Mouse (Mus musculus) hindbrain, postnatal 0 days (tissue): Measurements from ENCODE around the gene Slc16a10. TPM values are rescaled to one million over a fixed set of nuclear protein-coding genes. Genes with fewer than 3 reads are reported as not detected.

Experiments used
- ATAC-seq: fragments of 200-750 bp; cut with Nextera tagmentation; 2 replicates; pipeline ENCODE4 v1.8.0; 2017; ENCODE audit warnings: mild to moderate bottlenecking, moderate TSS enrichment, moderate library complexity
- DNase-seq: peaks from one replicate; pipeline ENCODE4 v3.0.0-alpha.2; 2015; ENCODE audit warnings: low spot score
- H3K27ac ChIP-seq: fragments of 300-500 bp; sonication (generic); 2 replicates; pipeline ENCODE4 v1.5.1; 2014; ENCODE audit warnings: mild to moderate bottlenecking
- H3K27me3 ChIP-seq: fragments of 300-500 bp; sonication (generic); 2 replicates; pipeline ENCODE4 v1.6.1; 2014; ENCODE audit warnings: low read length, mixed read lengths; ENCODE audit not compliant: insufficient read depth
- H3K36me3 ChIP-seq: fragments of 300-500 bp; sonication (generic); 2 replicates; pipeline ENCODE4 v1.6.1; 2014; ENCODE audit warnings: low read length, mixed read lengths; ENCODE audit not compliant: insufficient read depth
- H3K4me1 ChIP-seq: fragments of 300-500 bp; sonication (generic); 2 replicates; pipeline ENCODE4 v1.6.1; 2014; ENCODE audit warnings: antibody characterized with exemption, low read length, mixed read lengths; ENCODE audit not compliant: insufficient read depth
- H3K4me2 ChIP-seq: fragments of 300-500 bp; sonication (generic); 2 replicates; pipeline ENCODE4 v1.6.1; 2014; ENCODE audit warnings: low read depth, mild to moderate bottlenecking, low read length, moderate library complexity, mixed read lengths
- H3K4me3 ChIP-seq: fragments of 300-500 bp; sonication (generic); 2 replicates; pipeline ENCODE4 v1.5.1; 2014; ENCODE audit warnings: low read length
- H3K9ac ChIP-seq: fragments of 300-500 bp; sonication (generic); replicated peaks from 2 replicates; pipeline ENCODE4 v1.6.1; 2014; ENCODE audit warnings: mild to moderate bottlenecking, low read length, moderate library complexity, mixed read lengths
- H3K9me3 ChIP-seq: fragments of 300-500 bp; sonication (generic); 2 replicates; pipeline ENCODE4 v1.6.1; 2016; ENCODE audit warnings: low read length, mixed read lengths
- CTCF ChIP-seq: IDR thresholded peaks from 2 replicates; pipeline ENCODE4 v1.5.1; 2016; ENCODE audit warnings: antibody characterized with exemption, control low read depth, low read depth
- WGBS: fragments of 180-500 bp; shearing (Covaris S2); extraction: QIAGEN DNeasy Blood & Tissue Kit; methylation state at CpG from one replicate; pipeline ENCODE4 v1.1.7; 2014; 5-methylcytosine and 5-hydroxymethylcytosine counted together
- polyA plus RNA-seq: library from polyadenylated mRNA; unstranded; fragments of >200 nt; fragmentation: Nextera tagmentation; extraction: Ambion mirVana; gene quantifications from 2 replicates; pipeline ENCODE4 v1.2.1, GENCODE M21; 2015
- total RNA-seq: library from RNA; depleted of rRNA; stranded (reverse); fragments of >200 nt; gene quantifications from 2 replicates; pipeline ENCODE4 v1.2.3, GENCODE M21; 2014

Gene Slc16a10
- total and polyA plus RNA-seq, 2 experiments from 2014 or later: 3.4 to 4.1 TPM

DNA sequence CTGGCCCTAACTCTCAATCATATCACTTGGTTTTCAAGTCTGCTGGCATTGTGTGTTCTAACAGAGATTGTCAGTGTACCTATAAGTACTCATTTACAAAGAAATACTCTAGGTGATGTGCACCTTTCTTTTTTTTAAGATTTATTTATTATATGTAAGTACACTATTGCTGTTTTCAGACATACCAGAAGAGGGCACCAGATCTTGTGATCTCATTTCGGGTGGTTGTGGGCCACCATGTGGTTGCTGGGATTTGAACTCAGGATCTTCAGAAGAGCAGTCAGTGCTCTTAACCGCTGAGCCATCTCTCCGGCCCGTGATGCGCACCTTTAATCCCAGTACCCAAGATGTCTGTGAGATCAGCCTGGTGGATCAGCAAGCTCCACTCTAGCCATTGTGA is 37.1 kb upstream of the Slc16a10 start:
- TF ChIP-seq CTCF: no peak
- Histone ChIP-seq H3K4me1 (no peaks in the 10 kb centered on the region), H3K27me3 (no peaks in the 10 kb centered on the region), H3K4me2 (no peak overlapping the region), H3K9ac (no peak overlapping the region), H3K36me3 (no peaks in the 10 kb centered on the region), H3K4me3 (no peak overlapping the region), H3K27ac (no peak overlapping the region), H3K9me3 (no peaks in the 10 kb centered on the region)
- ATAC-seq: no peak
- DNase-seq: no peak
- 95% methylated on average over 5 of the region's 5 CpGs for WGBS

DNA sequence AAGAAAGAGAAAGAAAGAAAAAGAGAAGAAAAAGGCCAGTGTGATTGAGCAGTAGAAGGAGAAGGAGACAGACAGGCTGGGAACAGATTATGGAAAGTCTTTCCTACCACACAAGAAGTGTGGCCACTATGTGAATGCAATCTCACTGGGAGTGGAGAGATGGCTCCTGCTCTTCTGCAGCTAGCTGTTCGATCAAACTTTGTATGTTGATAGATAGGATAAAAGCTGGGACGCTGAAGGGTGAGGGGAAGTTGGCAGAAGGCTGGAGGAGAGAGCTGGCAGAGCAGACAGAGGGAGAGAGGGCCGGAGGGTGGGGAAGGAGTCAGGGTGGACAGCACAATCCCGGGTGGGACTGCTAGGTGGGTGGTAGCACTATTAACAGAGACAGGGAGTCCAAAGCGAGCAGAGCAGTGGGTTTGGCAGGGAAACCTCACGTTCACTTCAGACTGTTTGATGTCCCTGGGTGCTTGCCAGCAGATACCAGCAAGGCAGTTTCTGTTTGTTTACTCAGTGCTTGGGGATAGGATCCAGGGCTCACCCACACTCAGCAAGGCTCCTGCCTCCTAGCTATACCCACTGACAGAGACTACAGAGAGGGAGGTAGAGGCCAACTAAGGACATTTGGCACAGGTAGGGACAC is 35.4 kb upstream of the Slc16a10 start:
- H3K4me3 ChIP-seq: no peak overlapping the region
- no peak overlapping the region for H3K4me2 ChIP-seq
- H3K27me3 ChIP-seq: no peaks in the 10 kb centered on the region
- no peak for ATAC-seq
- no peaks in the 10 kb centered on the region for H3K9me3 ChIP-seq
- H3K4me1 ChIP-seq: no peaks in the 10 kb centered on the region
- no peak overlapping the region for H3K27ac ChIP-seq
- no peak for TF ChIP-seq CTCF
- 44% methylated on average over 6 of the region's 6 CpGs for WGBS
- no peak overlapping the region for H3K9ac ChIP-seq
- H3K36me3 ChIP-seq: no peaks in the 10 kb centered on the region
- DNase-seq: no peak

DNA sequence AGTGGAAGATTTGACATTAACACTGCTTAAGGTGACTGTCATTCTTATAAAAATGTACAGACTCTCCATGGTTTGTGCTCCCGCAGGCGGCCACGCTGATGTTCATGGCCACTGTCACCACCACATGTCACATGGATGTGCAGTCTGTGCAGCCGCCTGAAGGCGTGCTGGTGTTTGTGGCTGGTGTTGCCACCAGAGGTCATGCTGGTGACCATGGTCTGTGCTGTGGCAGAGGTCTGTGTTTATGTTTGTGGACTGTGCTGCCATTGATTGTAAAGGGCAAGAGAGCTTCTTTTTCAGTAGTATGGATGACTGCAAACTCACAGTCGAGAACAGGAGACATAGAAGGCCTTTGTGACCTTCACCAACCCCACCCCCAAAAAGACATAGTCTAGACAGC is 30.1 kb upstream of the Slc16a10 start:
- TF ChIP-seq CTCF: no peak
- Histone ChIP-seq H3K27me3 (no peaks in the 10 kb centered on the region), H3K4me1 (no peaks in the 10 kb centered on the region), H3K9me3 (no peaks in the 10 kb centered on the region), H3K4me2 (no peak overlapping the region), H3K9ac (no peak overlapping the region), H3K27ac (no peak overlapping the region), H3K36me3 (no peaks in the 10 kb centered on the region), H3K4me3 (no peak overlapping the region)
- no peak for DNase-seq
- no peak for ATAC-seq
- WGBS: 87% methylated on average over 6 of the region's 6 CpGs

DNA sequence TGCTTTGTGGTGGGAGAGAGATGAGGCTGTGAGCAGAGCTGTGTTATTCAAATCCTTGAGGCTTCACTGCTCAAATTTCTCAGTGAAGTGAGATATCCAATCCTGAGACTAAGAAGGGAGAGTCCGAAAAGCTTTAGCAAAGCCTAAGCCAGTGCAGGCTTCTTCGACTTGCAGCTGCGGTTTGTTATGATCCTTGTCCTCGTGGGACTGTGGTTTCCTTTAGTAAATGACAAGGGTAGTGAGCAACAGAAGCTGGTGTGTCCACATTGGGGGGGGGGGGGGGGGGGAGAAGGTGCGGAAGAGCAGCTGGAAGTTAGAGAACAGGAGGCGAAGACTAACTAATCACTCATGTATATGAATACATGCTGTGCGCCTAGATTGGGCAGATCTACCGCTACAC is 29.2 kb upstream of the Slc16a10 start:
- no peak for TF ChIP-seq CTCF
- 71% methylated on average over 8 of the region's 8 CpGs for WGBS
- Histone ChIP-seq H3K27me3 (no peaks in the 10 kb centered on the region), H3K36me3 (no peaks in the 10 kb centered on the region), H3K9me3 (no peaks in the 10 kb centered on the region), H3K27ac (no peak overlapping the region), H3K9ac (no peak overlapping the region), H3K4me2 (no peak overlapping the region), H3K4me1 (no peaks in the 10 kb centered on the region), H3K4me3 (no peak overlapping the region)
- ATAC-seq: no peak
- DNase-seq: no peak

DNA sequence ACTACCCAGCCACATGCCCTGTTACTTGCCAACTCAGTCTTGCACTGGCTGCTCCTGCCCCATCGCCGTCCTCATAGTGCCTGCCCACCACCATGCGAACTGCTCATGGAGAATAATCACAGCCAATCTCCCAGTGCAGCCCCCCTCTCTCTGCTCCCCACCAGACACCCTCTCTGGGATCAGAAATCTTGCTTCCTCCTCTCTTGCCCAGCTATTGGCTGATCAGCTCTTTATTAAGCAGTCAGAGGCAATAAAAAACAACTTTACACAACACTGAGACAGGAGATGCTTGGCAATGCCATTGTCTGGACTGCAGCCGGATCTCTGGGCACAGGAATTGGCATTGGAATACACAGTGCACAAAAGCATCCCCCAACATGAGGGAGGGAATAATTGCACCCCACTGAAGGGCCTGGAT is 28.1 kb upstream of the Slc16a10 start:
- H3K4me3 ChIP-seq: no peak overlapping the region
- no peak overlapping the region for H3K4me2 ChIP-seq
- no peak overlapping the region for H3K9ac ChIP-seq
- 45% methylated on average over 4 of the region's 4 CpGs for WGBS
- H3K27ac ChIP-seq: no peak overlapping the region
- H3K36me3 ChIP-seq: no peaks in the 10 kb centered on the region
- no peaks in the 10 kb centered on the region for H3K4me1 ChIP-seq
- ATAC-seq (peak; percentile 82), DNase-seq (no peak)
- no peaks in the 10 kb centered on the region for H3K27me3 ChIP-seq
- no peaks in the 10 kb centered on the region for H3K9me3 ChIP-seq
- TF ChIP-seq CTCF: no peak

DNA sequence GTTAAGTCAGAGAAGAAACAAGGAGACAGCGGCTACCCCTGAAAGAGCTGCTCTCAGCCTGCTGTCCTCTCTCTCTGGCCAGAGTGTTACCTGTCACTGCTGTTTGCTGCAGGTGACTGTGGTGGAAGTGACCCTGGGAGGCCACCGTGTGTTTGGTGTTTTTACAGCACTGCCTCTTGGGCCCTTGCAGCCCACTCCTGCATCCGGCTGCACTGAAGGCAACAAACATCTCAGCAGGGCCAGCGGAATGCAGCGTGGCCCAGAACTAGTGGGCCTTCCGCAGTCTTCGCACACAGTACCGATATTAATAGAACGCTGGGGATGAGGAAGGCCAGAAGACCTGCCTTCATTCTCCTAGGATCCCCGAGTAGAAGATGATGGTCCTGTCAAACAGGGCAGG is 27.5 kb upstream of the Slc16a10 start:
- no peaks in the 10 kb centered on the region for H3K9me3 ChIP-seq
- 89% methylated on average over 10 of the region's 10 CpGs for WGBS
- TF ChIP-seq CTCF: no peak
- H3K27me3 ChIP-seq: no peaks in the 10 kb centered on the region
- no peaks in the 10 kb centered on the region for H3K36me3 ChIP-seq
- no peak overlapping the region for H3K4me2 ChIP-seq
- H3K4me3 ChIP-seq: no peak overlapping the region
- H3K9ac ChIP-seq: no peak overlapping the region
- DNase-seq: no peak
- no peaks in the 10 kb centered on the region for H3K4me1 ChIP-seq
- no peak overlapping the region for H3K27ac ChIP-seq
- no peak for ATAC-seq

DNA sequence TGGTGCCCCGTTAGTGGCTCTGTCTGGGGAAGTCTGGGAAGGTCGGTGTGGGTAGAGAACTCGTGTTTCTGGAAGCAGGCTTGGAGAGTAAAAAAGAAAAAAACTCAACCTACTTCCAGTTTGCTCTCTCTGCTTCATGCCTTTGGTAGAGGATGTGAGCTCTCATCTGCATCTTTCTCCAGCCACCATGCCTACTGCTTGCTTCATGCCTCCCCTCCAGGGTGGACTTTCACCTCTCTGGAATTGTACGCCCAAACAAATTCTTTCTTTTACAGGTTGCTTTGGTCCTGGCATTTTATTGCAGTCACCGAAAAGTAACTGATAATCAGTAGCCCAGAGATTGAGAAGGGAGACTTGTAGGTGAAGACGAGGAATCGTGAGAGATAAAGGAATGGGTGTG is 27.0 kb upstream of the Slc16a10 start:
- ATAC-seq: no peak
- no peak overlapping the region for H3K4me2 ChIP-seq
- 90% methylated on average over 7 of the region's 7 CpGs for WGBS
- no peak overlapping the region for H3K4me3 ChIP-seq
- no peaks in the 10 kb centered on the region for H3K36me3 ChIP-seq
- H3K27me3 ChIP-seq: no peaks in the 10 kb centered on the region
- no peaks in the 10 kb centered on the region for H3K4me1 ChIP-seq
- no peaks in the 10 kb centered on the region for H3K9me3 ChIP-seq
- no peak for TF ChIP-seq CTCF
- DNase-seq: no peak
- no peak overlapping the region for H3K9ac ChIP-seq
- no peak overlapping the region for H3K27ac ChIP-seq
